10 mouse cellular contexts compared by ENCODE assay signal in the genomic region with DNA sequence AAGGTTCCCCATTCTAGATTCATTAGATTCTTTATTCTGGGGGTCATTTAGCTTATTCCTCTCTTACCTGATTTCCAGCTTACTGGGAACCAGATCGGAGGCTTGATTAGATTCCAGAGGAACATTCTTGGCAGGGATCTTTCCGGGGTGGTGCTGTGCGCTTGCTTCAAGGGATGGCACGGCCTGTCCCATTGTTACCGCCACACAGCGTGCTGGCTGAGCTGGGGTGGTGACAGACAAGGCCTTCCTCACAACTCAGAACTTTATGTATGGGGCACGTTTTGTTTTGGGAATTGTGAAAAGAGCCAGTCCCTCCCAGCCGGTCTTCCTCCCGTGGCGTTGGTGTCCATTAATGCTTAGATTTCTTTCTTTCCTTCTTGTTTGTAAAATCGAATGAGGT. TPM values are rescaled to one million over a fixed set of nuclear protein-coding genes. Genes with fewer than 3 reads are reported as not detected.
DNase-seq lines count a peak whose midpoint lies in the region; ATAC-seq and TF ChIP-seq lines count a peak whose summit lies in the region.
"Had no signal": no experiment of that assay in that cellular context is flagged by ENCODE, and none has a peak within 500 bp of the region (broad histone marks: within the 10 kb centered on the region; RNA-seq: fewer than 3 reads in every experiment).

No protein-coding gene starts in this region.

- intact Hi-C loops in left cerebral cortex, postnatal 14 days (cut with DNase I), result no loop called here

- H3K36me3 ChIP-seq in hindbrain, postnatal 0 days (ENCODE audit: insufficient read depth, low read length), result no peaks in the 10 kb centered on the region
- no peaks in the 10 kb centered on the region for H3K36me3 ChIP-seq in midbrain, embryonic 16.5 days (ENCODE audit: control insufficient read depth, insufficient read depth, low read length)
- H3K36me3 ChIP-seq: embryonic facial prominence, embryonic 12.5 days had no signal

- H3K9ac ChIP-seq in hindbrain, postnatal 0 days (replicated peaks; ENCODE audit: low read length), result 0 out of 2 replicates have a peak overlapping the region, but pooled peaks have one; percentile 17
- H3K9ac ChIP-seq in midbrain, embryonic 16.5 days (ENCODE audit: low read depth, low read length), result peak overlapping the region; percentile 36; the same call in 1 of the 2 replicates
- H3K9ac ChIP-seq: embryonic facial prominence, embryonic 12.5 days had no signal

- DNase-seq in embryo, embryonic 11 days, result peak; percentile 28
- DNase-seq in embryo, embryonic 9.5 days (ENCODE audit: extremely low spot score), result no peak
- DNase-seq in layer of hippocampus, adult 2 months (ENCODE audit: low spot score in 2 of 2), result no peak
- DNase-seq in layer of hippocampus, postnatal 10 days (ENCODE audit: low spot score in 2 of 2), result no peak
- peak; percentile 35 for DNase-seq in hindbrain, postnatal 0 days (ENCODE audit: low spot score)
- DNase-seq in left cerebral cortex, postnatal 14 days (ENCODE audit: low spot score in 2 of 2), result no peak
- no peak for DNase-seq in urinary bladder, postnatal 36 days (ENCODE audit: low spot score in 2 of 2)
- DNase-seq: right cerebral cortex, postnatal 25 days had no signal

- peak overlapping the region; percentile 84 for H3K27ac ChIP-seq in layer of hippocampus, adult 2 months
- H3K27ac ChIP-seq in hindbrain, postnatal 0 days, result peak overlapping the region; percentile 1; the same call in 1 of the 2 replicates
- H3K27ac ChIP-seq in midbrain, embryonic 16.5 days (ENCODE audit: low read length), result no peak overlapping the region; the same call in 1 of the 2 replicates
- H3K27ac ChIP-seq: embryonic facial prominence, embryonic 12.5 days had no signal

- no peak overlapping the region; the same call in 1 of the 2 replicates for H3K4me3 ChIP-seq in layer of hippocampus, adult 2 months
- no peak overlapping the region for H3K4me3 ChIP-seq in hindbrain, postnatal 0 days (ENCODE audit: low read length)
- H3K4me3 ChIP-seq in midbrain, embryonic 16.5 days (ENCODE audit: low read depth, low read length), result no peak overlapping the region
- H3K4me3 ChIP-seq: embryonic facial prominence, embryonic 12.5 days had no signal

- no peaks in the 10 kb centered on the region for H3K27me3 ChIP-seq in hindbrain, postnatal 0 days (ENCODE audit: insufficient read depth, low read length)
- no peaks in the 10 kb centered on the region for H3K27me3 ChIP-seq in midbrain, embryonic 16.5 days (ENCODE audit: control insufficient read depth, insufficient read depth, low read depth, low read length)
- H3K27me3 ChIP-seq: embryonic facial prominence, embryonic 12.5 days had no signal

- TF ChIP-seq CTCF in layer of hippocampus, adult 2 months (conservative IDR thresholded peaks at IDR 0.05), result no peak
- no peak for TF ChIP-seq CTCF in hindbrain, postnatal 0 days (IDR thresholded peaks at IDR 0.05; ENCODE audit: low read depth)

- H3K4me2 ChIP-seq in hindbrain, postnatal 0 days (ENCODE audit: low read depth, low read length), result no peak overlapping the region
- no peak overlapping the region for H3K4me2 ChIP-seq in midbrain, embryonic 16.5 days (ENCODE audit: low read length)
- H3K4me2 ChIP-seq: embryonic facial prominence, embryonic 12.5 days had no signal

- no peaks in the 10 kb centered on the region for H3K9me3 ChIP-seq in hindbrain, postnatal 0 days (ENCODE audit: low read length)
- no peaks in the 10 kb centered on the region for H3K9me3 ChIP-seq in midbrain, embryonic 16.5 days (replicated peaks; ENCODE audit: control insufficient read depth, low read length, poor library complexity, severe bottlenecking)
- H3K9me3 ChIP-seq: embryonic facial prominence, embryonic 12.5 days had no signal

- WGBS in hindbrain, postnatal 0 days, result 27% methylated on average over 11 of the region's 11 CpGs
- WGBS in midbrain, embryonic 16.5 days, result 11% methylated on average over 11 of the region's 11 CpGs

- ATAC-seq in hindbrain, postnatal 0 days, result no peak
- ATAC-seq in midbrain, embryonic 16.5 days, result 0 out of 2 replicates have a peak, but pooled peaks have one; percentile 47

- no peaks in the 10 kb centered on the region for H3K4me1 ChIP-seq in hindbrain, postnatal 0 days (ENCODE audit: insufficient read depth, low read length)
- peaks cover 12% of the 10 kb centered on the region for H3K4me1 ChIP-seq in midbrain, embryonic 16.5 days (ENCODE audit: control insufficient read depth, insufficient read depth, low read length)

RNA-seq across cellular contexts. Expression of a gene that starts 21.1 kb away (rescaled TPM):
- total RNA-seq in layer of hippocampus, adult 2 months (2021), result 10 to 100 TPM; 14.5 to 14.8 TPM
- 10 to 100 TPM; 14.2 to 14.3 TPM for total RNA-seq in layer of hippocampus, postnatal 10 days (2021)
- total RNA-seq in hindbrain, postnatal 0 days (2014; rRNA removed), result 14.4 and 22.4 TPM in 2 replicates
- polyA plus RNA-seq in hindbrain, postnatal 0 days (2015; fragmentation: Nextera tagmentation; extraction: Ambion mirVana), result 39.1 and 41.5 TPM in 2 replicates
- 36.4 and 43.1 TPM in 2 replicates for polyA plus RNA-seq in midbrain, embryonic 16.5 days (2015; fragmentation: Nextera tagmentation; extraction: Ambion mirVana)
- 10 to 100 TPM; 10.9 to 12.4 TPM for total RNA-seq in left cerebral cortex, postnatal 14 days (2021)

RNA-seq across cellular contexts. Expression of a gene that starts 24.6 kb away (rescaled TPM):
- 10 to 100 TPM; 15.8 to 16.5 TPM for total RNA-seq in layer of hippocampus, adult 2 months (2021)
- total RNA-seq in layer of hippocampus, postnatal 10 days (2021), result 10 to 100 TPM in 1 of 2 experiments, 1 to 10 TPM in 1; 8.0 to 11.1 TPM
- total RNA-seq in hindbrain, postnatal 0 days (2014; rRNA removed), result 4.0 and 5.9 TPM in 2 replicates
- 4.4 and 4.5 TPM in 2 replicates for polyA plus RNA-seq in hindbrain, postnatal 0 days (2015; fragmentation: Nextera tagmentation; extraction: Ambion mirVana)
- 4.0 and 4.1 TPM in 2 replicates for polyA plus RNA-seq in midbrain, embryonic 16.5 days (2015; fragmentation: Nextera tagmentation; extraction: Ambion mirVana)
- total RNA-seq in left cerebral cortex, postnatal 14 days (2021), result 10 to 100 TPM; 11.9 to 13.8 TPM

Comparison
In these comparisons a context has a peak if more than half of its experiments do, and no peak if none do; other contexts are left out.
1. DNase-seq: peak in embryo, embryonic 11 days (single experiment) and hindbrain, postnatal 0 days (single experiment); none in embryo, embryonic 9.5 days (single experiment), layer of hippocampus, adult 2 months (0 of 2), layer of hippocampus, postnatal 10 days (0 of 2), left cerebral cortex, postnatal 14 days (0 of 2) and urinary bladder, postnatal 36 days (0 of 2).